Mouse (Mus musculus): ENCODE results near the gene Rras.
"Not testable (repeated sequence)": the region's sequence is repeated elsewhere in the genome, so short reads cannot be mapped to it uniquely, and the experiment has no call there.

Rras gene

GRCm38 (mm10) chr7:45000539-45001114, 17.1 kb upstream of the Rras start:
- no peak for DNase-seq

GRCm38 (mm10) chr7:45002440-45002839, 15.3 kb upstream of the Rras start:
- no peak for DNase-seq

- no peak for DNase-seq
These were observed 13.2 kb upstream of the Rras start for GRCm38 (mm10) chr7:45004546-45004945.

GRCm38 (mm10) chr7:45005321-45005992, 12.3 kb upstream of the Rras start:
- no peak for DNase-seq

- no peak for DNase-seq
These were observed 11.3 kb upstream of the Rras start for GRCm38 (mm10) chr7:45006503-45006902.

- DNase-seq, result no peak
These were observed 10.6 kb upstream of the Rras start for GRCm38 (mm10) chr7:45007141-45007540.

GRCm38 (mm10) chr7:45007846-45008245, 9.9 kb upstream of the Rras start:
- no peak for DNase-seq

GRCm38 (mm10) chr7:45008411-45008810, 9.3 kb upstream of the Rras start:
- no peak for DNase-seq

- DNase-seq, result no peak
These were observed 5.8 kb upstream of the Rras start for GRCm38 (mm10) chr7:45012011-45012410.

- no peak for DNase-seq
These were observed 4.9 kb upstream of the Rras start for GRCm38 (mm10) chr7:45012824-45013223.

GRCm38 (mm10) chr7:45013366-45014095, 4.2 kb upstream of the Rras start:
- DNase-seq, result no peak

- no peak for DNase-seq
These were observed 3.7 kb upstream of the Rras start for GRCm38 (mm10) chr7:45014096-45014451.

- no peak for DNase-seq
These were observed 2.3 kb upstream of the Rras start for GRCm38 (mm10) chr7:45015344-45015956.

GRCm38 (mm10) chr7:45015957-45016612, 1.7 kb upstream of the Rras start, which contains the start of gene Scaf1:
Scaf1 (minus strand) TSS chr7:45016363.
- DNase-seq, result peak; percentile 98

GRCm38 (mm10) chr7:45016761-45017160, 1.0 kb upstream of the Rras start:
- DNase-seq, result no peak

GRCm38 (mm10) chr7:45019031-45019571, 1.3 kb downstream of the Rras start:
- no peak for DNase-seq

GRCm38 (mm10) chr7:45020225-45020624, 2.5 kb downstream of the Rras start:
- no peak for DNase-seq

- not testable (repeated sequence) for DNase-seq
These were observed 6.0 kb downstream of the Rras start for GRCm38 (mm10) chr7:45023711-45024110.

GRCm38 (mm10) chr7:45024281-45025248, 6.8 kb downstream of the Rras start:
- DNase-seq, result no peak

- DNase-seq, result no peak
These were observed 8.0 kb downstream of the Rras start for GRCm38 (mm10) chr7:45025601-45026220.

- no peak for DNase-seq
These were observed 8.5 kb downstream of the Rras start for GRCm38 (mm10) chr7:45026256-45026655.

Measured in thymus, postnatal 4 days (tissue).